Mouse (Mus musculus): ENCODE measurements around the gene B4galt4. TPM values are rescaled to one million over a fixed set of nuclear protein-coding genes. Genes with fewer than 3 reads are reported as not detected.
"Not testable (repeated sequence)": the region's sequence is repeated elsewhere in the genome, so short reads cannot be mapped to it uniquely, and the experiment has no call there.

Gene B4galt4
- polyA plus RNA-seq, 2 experiments, result 18.7 to 30.9 TPM

GRCm38 (mm10) chr16:38789016-38789415 is 47.0 kb downstream of the B4galt4 start:
- H3K27ac ChIP-seq (replicated peaks; ENCODE audit: low read depth, low read length), result no peak overlapping the region
- ATAC-seq (ENCODE audit: low FRiP score, low read depth) (no peak), DNase-seq (ENCODE audit: low spot score) (no peak)
- no peak overlapping the region for H3K4me2 ChIP-seq (replicated peaks; ENCODE audit: low read depth, low read length, severe bottlenecking)
- H3K27me3 ChIP-seq (ENCODE audit: control insufficient read depth, insufficient read depth, low read length), result no peaks in the 10 kb centered on the region
- WGBS, result 84% methylated on average over 2 of the region's 2 CpGs
- H3K9ac ChIP-seq (ENCODE audit: low read depth, low read length, severe bottlenecking), result no peak overlapping the region
- H3K4me3 ChIP-seq (replicated peaks; ENCODE audit: low read length), result no peak overlapping the region
- H3K9me3 ChIP-seq (ENCODE audit: control insufficient read depth, low read length), result no peaks in the 10 kb centered on the region
- no peaks in the 10 kb centered on the region for H3K36me3 ChIP-seq (ENCODE audit: control insufficient read depth, insufficient read depth, low read length)
- H3K4me1 ChIP-seq (ENCODE audit: control insufficient read depth, insufficient read depth, low read length), result no peaks in the 10 kb centered on the region; the same call in 1 of the 2 replicates
- TF ChIP-seq POLR2A (IDR thresholded peaks at IDR 0.05; ENCODE audit: borderline replicate concordance, extremely low read depth, insufficient read depth, insufficient read length), result no peak

GRCm38 (mm10) chr16:38789966-38790365 is 47.9 kb downstream of the B4galt4 start:
- Histone ChIP-seq H3K36me3 (ENCODE audit: control insufficient read depth, insufficient read depth, low read length) (no peaks in the 10 kb centered on the region), H3K27ac (replicated peaks; ENCODE audit: low read depth, low read length) (no peak overlapping the region), H3K4me2 (replicated peaks; ENCODE audit: low read depth, low read length, severe bottlenecking) (no peak overlapping the region), H3K27me3 (ENCODE audit: control insufficient read depth, insufficient read depth, low read length) (no peaks in the 10 kb centered on the region), H3K4me3 (replicated peaks; ENCODE audit: low read length) (no peak overlapping the region), H3K9me3 (ENCODE audit: control insufficient read depth, low read length) (no peaks in the 10 kb centered on the region), H3K4me1 (ENCODE audit: control insufficient read depth, insufficient read depth, low read length) (no peaks in the 10 kb centered on the region; the same call in 1 of the 2 replicates), H3K9ac (ENCODE audit: low read depth, low read length, severe bottlenecking) (no peak overlapping the region)
- no peak for ATAC-seq (ENCODE audit: low FRiP score, low read depth)
- no peak for DNase-seq (ENCODE audit: low spot score)
- WGBS, result 74% methylated on average over 3 of the region's 3 CpGs
- TF ChIP-seq POLR2A (IDR thresholded peaks at IDR 0.05; ENCODE audit: borderline replicate concordance, extremely low read depth, insufficient read depth, insufficient read length), result no peak

GRCm38 (mm10) chr16:38793120-38793519 is 51.1 kb downstream of the B4galt4 start:
- 38% methylated on average over 6 of the region's 6 CpGs for WGBS
- no peak for ATAC-seq (ENCODE audit: low FRiP score, low read depth)
- TF ChIP-seq POLR2A (IDR thresholded peaks at IDR 0.05; ENCODE audit: borderline replicate concordance, extremely low read depth, insufficient read depth, insufficient read length), result no peak

GRCm38 (mm10) chr16:38798957-38799450 is 56.9 kb downstream of the B4galt4 start:
- H3K4me1 ChIP-seq (ENCODE audit: control insufficient read depth, insufficient read depth, low read length), result no peaks in the 10 kb centered on the region
- no peak overlapping the region for H3K4me3 ChIP-seq (replicated peaks; ENCODE audit: low read length)
- H3K4me2 ChIP-seq (replicated peaks; ENCODE audit: low read depth, low read length, severe bottlenecking), result no peak overlapping the region
- no peaks in the 10 kb centered on the region for H3K27me3 ChIP-seq (ENCODE audit: control insufficient read depth, insufficient read depth, low read length)
- no peak for ATAC-seq (ENCODE audit: low FRiP score, low read depth)
- WGBS, result 71% methylated on average over 3 of the region's 3 CpGs
- no peak overlapping the region for H3K9ac ChIP-seq (ENCODE audit: low read depth, low read length, severe bottlenecking)
- H3K9me3 ChIP-seq (ENCODE audit: control insufficient read depth, low read length), result no peaks in the 10 kb centered on the region
- H3K27ac ChIP-seq (replicated peaks; ENCODE audit: low read depth, low read length), result no peak overlapping the region
- no peak for TF ChIP-seq POLR2A (IDR thresholded peaks at IDR 0.05; ENCODE audit: borderline replicate concordance, extremely low read depth, insufficient read depth, insufficient read length)
- no peak for DNase-seq (ENCODE audit: low spot score)
- H3K36me3 ChIP-seq (ENCODE audit: control insufficient read depth, insufficient read depth, low read length), result no peaks in the 10 kb centered on the region

More at GRCm38 (mm10) chr16:38793120-38793519, 51.1 kb downstream of the B4galt4 start:
- Histone ChIP-seq H3K27me3 (ENCODE audit: control insufficient read depth, insufficient read depth, low read length) (no peaks in the 10 kb centered on the region), H3K9me3 (ENCODE audit: control insufficient read depth, low read length) (no peaks in the 10 kb centered on the region), H3K36me3 (ENCODE audit: control insufficient read depth, insufficient read depth, low read length) (no peaks in the 10 kb centered on the region), H3K9ac (ENCODE audit: low read depth, low read length, severe bottlenecking) (no peak overlapping the region), H3K4me3 (replicated peaks; ENCODE audit: low read length) (no peak overlapping the region), H3K4me2 (replicated peaks; ENCODE audit: low read depth, low read length, severe bottlenecking) (no peak overlapping the region), H3K4me1 (ENCODE audit: control insufficient read depth, insufficient read depth, low read length) (no peaks in the 10 kb centered on the region; the same call in 1 of the 2 replicates), H3K27ac (replicated peaks; ENCODE audit: low read depth, low read length) (no peak overlapping the region)
- DNase-seq (ENCODE audit: low spot score), result no peak

- no peaks in the 10 kb centered on the region for H3K36me3 ChIP-seq (ENCODE audit: control insufficient read depth, insufficient read depth, low read length)
- H3K27me3 ChIP-seq (ENCODE audit: control insufficient read depth, insufficient read depth, low read length), result no peaks in the 10 kb centered on the region
- H3K9ac ChIP-seq (ENCODE audit: low read depth, low read length, severe bottlenecking), result no peak within 1 kb of the TSS
- H3K4me2 ChIP-seq (replicated peaks; ENCODE audit: low read depth, low read length, severe bottlenecking), result no peak within 1 kb of the TSS
- DNase-seq (ENCODE audit: low spot score) (no peak), ATAC-seq (ENCODE audit: low FRiP score, low read depth) (no peak)
- no peak for TF ChIP-seq POLR2A (IDR thresholded peaks at IDR 0.05; ENCODE audit: borderline replicate concordance, extremely low read depth, insufficient read depth, insufficient read length)
- H3K27ac ChIP-seq (replicated peaks; ENCODE audit: low read depth, low read length), result no peak within 1 kb of the TSS
- H3K9me3 ChIP-seq (ENCODE audit: control insufficient read depth, low read length), result no peaks in the 10 kb centered on the region
- no peak within 1 kb of the TSS for H3K4me3 ChIP-seq (replicated peaks; ENCODE audit: low read length)
- 32% methylated on average over 9 of the region's 10 CpGs for WGBS
- H3K4me1 ChIP-seq (ENCODE audit: control insufficient read depth, insufficient read depth, low read length), result no peaks in the 10 kb centered on the region
Observed at GRCm38 (mm10) chr16:38800091-38800490, 58.0 kb downstream of the B4galt4 start, which contains the start of gene Upk1b. Gene Upk1b, minus strand, starts transcription at chr16:38800328.

- ATAC-seq (ENCODE audit: low FRiP score, low read depth), result not testable (repeated sequence)
- 86% methylated on average over 5 of the region's 5 CpGs for WGBS
Observed at GRCm38 (mm10) chr16:38807796-38808195, 65.7 kb downstream of the B4galt4 start.

More at GRCm38 (mm10) chr16:38807796-38808195, 65.7 kb downstream of the B4galt4 start:
- H3K9ac ChIP-seq (ENCODE audit: low read depth, low read length, severe bottlenecking); H3K4me3 ChIP-seq (replicated peaks; ENCODE audit: low read length); DNase-seq (ENCODE audit: low spot score); H3K36me3 ChIP-seq (ENCODE audit: control insufficient read depth, insufficient read depth, low read length); H3K9me3 ChIP-seq (ENCODE audit: control insufficient read depth, low read length); H3K27me3 ChIP-seq (ENCODE audit: control insufficient read depth, insufficient read depth, low read length); H3K4me2 ChIP-seq (replicated peaks; ENCODE audit: low read depth, low read length, severe bottlenecking); H3K27ac ChIP-seq (replicated peaks; ENCODE audit: low read depth, low read length); H3K4me1 ChIP-seq (ENCODE audit: control insufficient read depth, insufficient read depth, low read length): not testable (repeated sequence)

Measured in limb, embryonic 14.5 days (tissue).